Mouse (Mus musculus) left cerebral cortex, postnatal 14 days (tissue): Measurements from ENCODE around the gene Prok2. TPM values are rescaled to one million over a fixed set of nuclear protein-coding genes. Genes with fewer than 3 reads are reported as not detected.

Experiments
- DNase-seq, 2 experiments: peaks; one replicate each; pipeline ENCODE4 v3.0.0; 2021 to 2022; ENCODE audit warnings: low spot score in 2 of 2, mixed read lengths in 1 of 2
- intact Hi-C: fragments of 180-260 bp; cut with DNase I; formaldehyde crosslinking; loops from one replicate; pipeline ENCODE4 v1.15.1; 2025
- total RNA-seq, 2 experiments: library from RNA; stranded (reverse); gene quantifications; 2 replicates each; pipeline ENCODE4 v1.2.3; 2021

Prok2 gene
- total RNA-seq, 2 experiments from 2014 or later = 1.0 to 1.4 TPM

DNA sequence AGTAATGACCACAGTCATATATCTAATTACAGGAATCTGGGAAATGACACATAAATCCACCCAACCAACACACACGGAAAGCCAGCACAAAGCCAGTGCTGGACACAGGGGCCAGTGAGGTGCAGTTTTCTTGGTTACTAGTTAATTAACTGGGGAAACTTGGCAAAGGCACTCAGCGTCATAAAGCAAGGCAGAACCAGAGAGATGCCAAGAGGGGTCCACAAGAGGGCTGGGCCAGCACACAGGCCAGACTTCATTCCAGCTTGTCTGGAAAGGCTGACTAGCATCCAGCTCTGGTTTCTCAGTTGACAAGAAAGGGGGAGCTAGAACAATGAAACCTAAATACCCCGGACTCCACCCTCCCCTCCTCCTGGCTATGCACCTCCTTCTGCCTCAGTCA, 25.7 kb downstream of the Prok2 start:
- no peak for DNase-seq
- intact Hi-C loops = no loop called here

DNA sequence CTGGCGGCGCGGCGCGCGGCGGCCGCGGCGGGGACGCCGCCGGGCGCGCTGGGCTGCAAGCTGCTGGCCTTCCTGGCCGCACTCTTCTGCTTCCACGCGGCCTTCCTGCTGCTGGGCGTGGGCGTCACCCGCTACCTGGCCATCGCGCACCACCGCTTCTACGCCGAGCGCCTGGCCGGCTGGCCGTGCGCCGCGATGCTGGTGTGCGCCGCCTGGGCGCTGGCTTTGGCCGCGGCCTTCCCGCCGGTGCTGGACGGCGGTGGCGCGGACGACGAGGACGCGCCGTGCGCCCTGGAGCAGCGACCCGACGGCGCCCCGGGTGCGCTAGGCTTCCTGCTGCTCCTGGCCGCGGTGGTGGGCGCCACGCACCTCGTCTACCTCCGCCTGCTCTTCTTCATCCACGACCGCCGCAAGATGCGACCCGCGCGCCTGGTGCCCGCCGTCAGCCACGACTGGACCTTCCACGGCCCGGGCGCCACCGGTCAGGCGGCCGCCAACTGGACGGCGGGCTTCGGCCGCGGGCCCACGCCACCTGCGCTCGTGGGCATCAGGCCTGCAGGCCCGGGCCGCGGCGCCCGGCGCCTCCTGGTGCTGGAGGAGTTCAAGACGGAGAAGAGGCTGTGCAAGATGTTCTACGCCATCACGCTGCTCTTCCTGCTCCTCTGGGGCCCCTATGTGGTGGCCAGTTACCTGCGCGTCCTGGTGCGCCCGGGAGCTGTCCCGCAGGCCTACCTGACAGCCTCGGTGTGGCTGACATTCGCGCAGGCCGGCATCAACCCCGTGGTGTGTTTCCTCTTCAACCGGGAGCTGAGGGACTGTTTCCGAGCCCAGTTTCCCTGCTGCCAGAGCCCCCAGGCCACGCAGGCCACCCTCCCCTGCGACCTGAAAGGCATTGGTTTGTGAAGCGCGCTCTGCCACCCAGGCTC, 33.0 kb downstream of the Prok2 start:
- DNase-seq = peak; percentile 11 to 23
- intact Hi-C loops = no loop called here

DNA sequence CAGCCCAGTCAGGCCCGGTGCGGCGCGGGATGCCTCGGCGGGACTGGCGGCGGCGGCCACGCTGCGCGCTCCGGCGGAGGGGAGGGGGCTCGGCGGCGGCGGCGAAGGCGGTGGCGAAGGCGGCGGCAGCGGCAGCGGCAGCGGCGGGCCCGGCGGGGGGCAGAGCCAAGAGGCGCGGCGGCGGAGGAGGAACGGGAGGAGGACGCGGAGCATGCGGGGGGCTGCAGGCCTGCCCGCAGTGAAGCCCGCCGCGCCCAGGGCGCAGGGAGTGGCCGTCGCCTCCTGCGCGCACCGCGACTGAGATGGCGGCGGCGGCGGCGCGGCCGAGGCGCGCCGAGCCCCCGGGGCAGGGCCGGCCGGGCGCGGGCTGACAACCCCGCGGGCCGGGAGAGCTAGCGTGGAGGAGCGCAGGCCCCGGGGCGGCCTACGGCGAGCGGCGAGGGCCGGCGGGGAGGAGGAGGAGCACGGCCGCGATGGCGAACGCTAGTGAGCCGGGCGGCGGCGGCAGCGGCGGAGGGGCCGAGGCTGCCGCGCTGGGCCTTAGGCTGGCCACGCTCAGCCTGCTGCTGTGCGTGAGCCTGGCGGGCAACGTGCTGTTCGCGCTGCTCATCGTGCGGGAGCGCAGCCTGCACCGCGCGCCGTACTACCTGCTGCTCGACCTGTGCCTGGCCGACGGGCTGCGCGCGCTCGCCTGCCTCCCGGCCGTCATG, 33.8 kb downstream of the Prok2 start, which contains the start of gene Gpr27:
TSS of gene Gpr27 (plus strand) at position 474 of the 710 bp plus-strand sequence.
- DNase-seq = peak; percentile 49 to 53
- intact Hi-C loops = no loop called here

DNA sequence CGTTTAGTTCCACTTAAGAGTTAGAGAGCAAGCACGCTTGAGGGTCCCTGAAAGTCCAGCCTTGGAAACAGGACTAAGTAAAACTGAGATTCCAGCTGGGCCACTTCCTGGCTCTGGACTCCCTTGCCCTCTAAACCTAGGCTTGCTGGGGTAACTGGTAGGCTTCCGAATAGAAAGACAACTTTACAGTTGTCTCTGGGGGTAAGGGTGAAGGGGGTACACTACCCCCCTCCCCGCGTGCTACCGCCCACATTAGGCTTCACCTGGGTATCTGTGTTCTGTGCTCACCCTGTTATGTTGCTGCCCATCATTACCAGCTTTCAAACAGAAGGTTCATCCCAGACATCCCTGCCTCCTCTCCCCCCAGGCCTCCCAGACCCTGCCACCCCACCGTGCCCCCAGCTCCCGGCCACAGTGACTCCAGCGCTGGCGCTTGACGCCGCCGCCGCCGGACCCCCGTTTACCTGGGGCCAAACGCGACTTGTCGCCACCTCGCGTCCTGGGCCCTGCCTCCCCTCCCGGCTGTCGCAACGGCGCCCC, 34.5 kb downstream of the Prok2 start:
- DNase-seq = no peak
- intact Hi-C loops = no loop called here

DNA sequence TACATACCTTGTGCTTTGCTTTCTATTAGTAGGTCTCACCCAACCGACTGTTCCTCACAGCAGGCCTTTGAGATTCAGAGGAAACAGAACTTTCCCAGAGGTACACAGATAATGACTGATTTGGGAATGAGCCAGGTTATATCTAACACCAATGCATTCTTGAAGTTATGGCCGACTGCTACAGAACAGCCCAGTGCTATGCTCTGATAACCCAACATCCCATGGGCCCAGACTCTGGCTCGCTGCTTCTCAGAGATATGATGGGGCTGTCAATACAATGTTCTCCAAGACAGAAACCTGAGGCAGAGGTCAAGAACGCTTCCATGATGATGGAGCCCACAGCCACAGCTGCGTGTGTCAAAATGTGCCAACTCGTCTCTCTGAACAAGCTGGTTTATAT, 37.7 kb downstream of the Prok2 start:
- DNase-seq = no peak
- intact Hi-C loops = no loop called here

DNA sequence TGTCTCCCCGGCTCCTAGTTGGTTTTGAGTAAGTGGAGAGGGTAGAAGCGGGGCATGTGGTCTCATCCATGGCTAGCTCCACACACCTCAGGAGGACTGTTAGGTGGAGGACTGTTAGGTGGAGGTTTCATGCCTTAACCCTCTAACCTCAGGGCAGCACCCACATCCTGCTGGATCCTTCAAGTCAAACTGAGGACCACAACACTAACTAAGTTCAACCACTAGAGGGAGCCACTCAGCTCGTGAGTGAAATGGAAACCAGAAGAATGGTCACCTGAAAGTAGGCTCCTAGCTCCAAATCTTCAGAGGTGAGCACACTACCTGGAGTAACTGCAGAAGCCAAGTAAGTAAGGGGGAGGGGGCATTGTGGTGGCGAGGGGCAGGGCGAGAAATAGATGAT, 41.3 kb downstream of the Prok2 start:
- intact Hi-C loops = no loop called here
- DNase-seq = no peak

DNA sequence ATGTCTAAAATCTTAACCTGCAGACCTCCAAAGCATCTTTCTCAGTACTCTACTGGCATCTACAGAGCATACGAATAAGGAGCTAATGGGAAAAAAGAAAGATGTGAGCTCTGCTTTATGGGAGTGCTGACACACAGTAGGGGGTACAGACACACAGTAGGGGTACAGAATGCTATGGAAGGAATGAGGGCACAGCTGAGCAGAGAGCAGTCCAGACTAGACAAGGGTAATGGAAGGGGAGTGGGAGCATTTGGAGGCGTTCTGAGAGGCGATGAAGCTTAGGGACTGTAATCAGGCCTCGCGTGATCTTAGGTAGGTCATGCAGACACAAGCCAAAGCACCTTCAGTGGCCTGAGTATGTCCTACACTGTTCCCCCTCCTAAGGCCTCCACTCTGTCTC, 42.2 kb downstream of the Prok2 start:
- intact Hi-C loops = no loop called here
- DNase-seq = no peak

DNA sequence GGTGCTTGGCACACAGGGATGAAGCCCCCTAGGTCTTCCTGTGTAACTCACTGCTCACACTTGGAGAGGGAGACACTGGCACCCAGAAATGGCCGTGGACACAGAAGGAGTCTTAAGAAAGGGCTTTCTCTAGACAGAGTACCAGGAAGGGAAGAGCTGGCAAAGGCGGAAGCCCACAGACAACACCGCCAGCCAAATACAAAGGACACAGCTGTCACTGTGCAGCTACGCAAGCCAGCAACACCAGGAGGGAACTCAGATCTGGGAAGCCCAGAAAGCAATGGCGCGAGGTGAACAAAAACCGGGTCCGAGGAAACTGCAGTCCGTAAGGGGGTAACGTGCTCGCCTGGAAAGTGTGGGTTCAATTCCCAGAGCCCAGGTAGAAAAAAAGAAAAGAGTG, 48.1 kb downstream of the Prok2 start:
- DNase-seq = no peak
- intact Hi-C loops = no loop called here

DNA sequence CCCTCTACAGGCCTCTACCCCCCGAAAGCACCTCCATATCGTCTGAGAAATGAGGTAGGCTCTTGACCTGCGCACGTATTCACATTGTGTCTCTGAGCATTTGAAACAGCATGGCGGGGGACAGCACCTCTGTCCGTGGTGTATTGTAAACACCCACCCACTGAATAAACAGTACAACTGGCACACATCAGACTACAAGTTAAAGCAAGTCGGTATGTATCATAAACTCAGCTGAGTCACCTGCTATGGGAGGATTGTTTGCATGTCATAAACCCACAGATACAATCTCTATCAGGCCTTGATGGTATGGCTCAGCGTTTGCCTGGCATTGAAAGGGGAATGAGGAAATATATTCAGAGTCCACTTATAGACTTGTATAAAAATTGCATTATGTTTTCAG, 48.9 kb downstream of the Prok2 start:
- intact Hi-C loops = no loop called here
- no peak for DNase-seq

DNA sequence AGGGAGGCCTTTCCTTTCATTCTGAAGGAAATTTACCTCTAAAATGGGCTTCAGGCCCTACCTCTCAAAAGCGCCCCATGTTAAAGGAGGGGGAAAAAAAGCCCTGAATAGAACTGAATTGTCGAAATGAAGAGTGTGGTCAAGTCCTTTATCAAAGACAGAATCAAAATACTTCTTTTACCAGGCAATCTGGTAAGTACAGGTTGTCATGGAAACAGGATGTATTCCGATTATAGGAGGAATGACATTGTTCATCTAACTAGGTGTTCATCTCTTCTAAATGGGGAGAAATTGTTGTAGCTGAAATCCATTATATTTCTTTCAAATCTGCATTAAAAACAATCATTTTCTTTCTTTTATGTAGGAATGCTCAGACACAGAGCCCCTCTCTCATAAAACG, 51.7 kb downstream of the Prok2 start:
- DNase-seq = no peak
- intact Hi-C loops = no loop called here

DNA sequence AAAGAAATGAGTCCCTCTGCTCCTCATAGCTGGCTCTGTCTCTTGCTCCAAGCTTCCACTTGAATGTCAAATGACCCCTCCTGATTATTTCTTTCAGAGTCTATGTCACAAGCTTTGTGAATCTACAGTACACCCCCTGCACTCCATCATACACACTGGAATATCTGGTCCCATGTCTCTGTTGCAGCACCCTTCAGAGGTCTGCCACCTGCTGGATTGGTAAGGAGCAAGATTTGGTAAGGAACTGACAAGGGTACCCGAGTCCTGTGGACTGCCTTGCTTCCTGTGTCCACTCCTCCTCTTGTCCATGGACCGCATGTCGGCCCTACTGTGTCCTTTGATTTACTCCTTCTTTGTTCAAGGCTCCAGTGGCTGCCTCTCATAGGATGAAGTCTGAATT, 54.4 kb downstream of the Prok2 start:
- intact Hi-C loops = no loop called here

DNA sequence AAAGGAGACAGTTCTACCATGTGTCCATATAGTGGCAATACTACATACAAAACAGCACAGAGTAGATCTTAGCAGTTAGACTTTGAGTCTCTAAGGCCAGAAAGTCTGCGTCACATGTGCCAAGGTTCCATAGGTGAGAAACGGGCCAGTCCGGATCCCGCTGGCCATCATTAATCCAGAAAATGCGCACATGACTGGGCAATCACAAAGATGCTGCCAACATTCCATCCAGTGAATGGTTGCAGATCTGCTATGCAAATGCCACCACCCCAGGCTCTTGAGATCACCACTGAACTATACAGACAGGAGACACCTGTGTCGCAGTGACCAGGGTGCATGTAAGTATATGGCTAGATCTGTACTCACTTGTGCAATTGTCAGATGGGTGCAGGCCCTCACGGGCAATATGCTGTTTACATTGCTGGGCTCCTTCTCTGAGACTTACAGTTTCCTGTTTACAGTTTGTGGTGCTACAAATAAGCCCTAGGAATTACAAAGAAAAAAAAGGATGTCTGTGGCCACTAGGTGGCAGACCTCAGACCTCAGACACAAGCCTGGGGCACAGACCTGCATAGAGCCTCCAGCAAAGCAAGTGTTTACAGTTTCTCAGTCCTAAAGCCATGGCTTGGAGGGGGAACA, 55.6 kb downstream of the Prok2 start:
- peak; percentile 75 to 83 for DNase-seq
- intact Hi-C loops = no loop called here

More for the DNA sequence above, 54.4 kb downstream of the Prok2 start:
- no peak for DNase-seq

DNA sequence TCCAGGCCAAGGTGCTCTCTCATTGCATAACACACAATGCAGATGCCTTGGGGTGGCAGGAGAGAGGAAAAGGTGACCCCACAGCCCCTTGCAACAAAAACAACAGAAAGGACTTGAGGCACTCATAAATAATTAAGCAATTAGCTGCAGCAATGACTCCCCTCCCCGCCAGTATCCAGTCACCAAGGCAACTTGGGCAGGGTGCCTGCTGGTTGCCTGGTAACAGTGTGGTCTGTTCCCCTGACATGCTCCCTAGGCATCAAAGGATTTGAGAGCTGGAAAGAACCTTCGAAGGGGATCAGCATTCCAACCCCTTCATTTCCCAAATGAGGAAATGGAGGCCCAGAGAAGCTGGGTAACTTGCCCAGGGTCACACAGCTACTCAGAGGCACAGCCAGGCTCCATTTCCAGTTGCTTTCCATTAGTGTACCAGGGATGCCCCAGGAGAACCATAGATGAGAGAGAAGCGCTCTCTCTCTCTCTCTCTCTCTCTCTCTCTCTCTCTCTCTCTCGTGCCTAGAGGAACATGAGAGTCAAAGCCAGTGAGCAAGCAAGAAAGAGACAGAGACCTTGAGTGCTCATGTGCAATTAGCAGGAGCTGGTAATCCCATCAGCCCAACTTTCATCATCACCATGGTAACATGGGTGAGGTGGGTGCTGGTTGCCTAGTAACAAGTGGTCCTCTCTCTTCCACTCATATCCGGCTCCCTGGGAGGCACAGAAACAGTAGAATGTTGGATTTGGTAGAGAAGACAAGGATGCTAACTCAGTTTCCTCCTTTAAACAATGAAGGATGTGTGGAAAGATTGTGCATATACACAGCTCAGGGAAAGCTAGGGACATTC, 56.5 kb downstream of the Prok2 start:
- intact Hi-C loops = no loop called here

DNA sequence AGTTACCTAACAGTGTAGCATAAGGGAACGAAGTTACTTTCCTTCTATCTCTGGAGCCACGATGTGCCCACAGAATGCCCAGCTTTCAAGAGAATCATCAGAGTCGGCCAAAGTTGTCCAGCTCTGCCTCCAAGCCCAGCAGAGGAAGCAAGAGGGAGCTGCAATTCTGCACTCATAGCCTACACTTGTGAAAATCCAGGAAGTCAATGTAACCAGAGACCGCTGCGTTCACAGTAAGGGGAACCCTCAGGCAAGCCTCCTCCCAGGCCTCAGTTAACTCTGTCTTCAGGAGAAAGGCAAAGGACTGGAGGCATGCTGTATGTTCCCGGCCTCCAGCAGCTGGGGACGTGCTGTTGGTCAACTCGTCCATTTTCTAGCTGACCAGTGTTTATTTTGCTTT, 58.9 kb downstream of the Prok2 start:
- no peak for DNase-seq
- intact Hi-C loops = no loop called here

More for the DNA sequence above, 56.5 kb downstream of the Prok2 start:
- DNase-seq = peak; percentile 80 to 89

DNA sequence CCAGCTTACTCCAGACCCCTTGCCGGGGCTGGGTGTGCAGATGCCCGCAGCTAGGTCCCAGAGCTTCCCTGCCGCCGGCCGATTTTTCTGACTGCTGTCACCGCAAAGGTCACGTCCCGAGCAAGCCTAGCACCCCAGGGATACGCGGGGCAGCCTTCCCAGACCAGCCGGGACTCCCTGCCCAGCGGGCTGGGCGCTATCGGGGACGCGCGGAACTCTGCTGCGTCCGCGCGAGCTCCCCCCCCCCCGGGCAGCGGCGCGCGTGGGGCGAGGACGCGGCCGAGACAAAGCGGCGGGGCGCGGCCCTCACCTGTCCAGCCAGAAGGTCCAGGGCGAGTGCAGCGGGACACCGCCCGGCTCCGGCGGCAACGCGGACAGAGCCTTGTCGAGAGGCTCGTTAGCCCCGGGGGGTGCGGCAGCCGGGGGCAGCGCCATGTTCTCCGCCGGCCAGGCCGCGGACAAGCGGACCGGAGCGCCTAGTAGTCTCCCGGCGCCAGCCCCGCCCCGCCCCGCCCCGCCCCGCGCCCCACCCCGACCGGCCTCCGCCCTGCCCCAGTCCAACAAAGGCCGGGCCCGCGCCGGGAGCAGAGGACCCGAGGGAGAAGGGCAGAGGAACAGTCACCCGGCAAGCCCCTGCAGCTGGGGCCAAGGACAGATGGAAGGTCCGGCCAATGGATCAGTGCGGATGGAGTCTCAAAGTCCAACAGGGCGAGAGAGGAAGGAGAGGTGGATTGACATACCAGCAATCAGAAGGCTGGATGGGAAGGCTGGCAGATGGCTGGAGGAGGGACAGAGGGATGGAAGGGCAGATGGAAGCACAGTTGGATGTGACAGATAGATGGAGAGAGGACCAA, 59.6 kb downstream of the Prok2 start, which contains the start of the genes Eif4e3 and Gm20696:
TSS of gene Eif4e3 (minus strand) at position 454 of the 854 bp plus-strand sequence.
TSS of gene Gm20696 (minus strand) at position 480 of the 854 bp plus-strand sequence.
- no peak for DNase-seq
- intact Hi-C loops = no loop called here

DNA sequence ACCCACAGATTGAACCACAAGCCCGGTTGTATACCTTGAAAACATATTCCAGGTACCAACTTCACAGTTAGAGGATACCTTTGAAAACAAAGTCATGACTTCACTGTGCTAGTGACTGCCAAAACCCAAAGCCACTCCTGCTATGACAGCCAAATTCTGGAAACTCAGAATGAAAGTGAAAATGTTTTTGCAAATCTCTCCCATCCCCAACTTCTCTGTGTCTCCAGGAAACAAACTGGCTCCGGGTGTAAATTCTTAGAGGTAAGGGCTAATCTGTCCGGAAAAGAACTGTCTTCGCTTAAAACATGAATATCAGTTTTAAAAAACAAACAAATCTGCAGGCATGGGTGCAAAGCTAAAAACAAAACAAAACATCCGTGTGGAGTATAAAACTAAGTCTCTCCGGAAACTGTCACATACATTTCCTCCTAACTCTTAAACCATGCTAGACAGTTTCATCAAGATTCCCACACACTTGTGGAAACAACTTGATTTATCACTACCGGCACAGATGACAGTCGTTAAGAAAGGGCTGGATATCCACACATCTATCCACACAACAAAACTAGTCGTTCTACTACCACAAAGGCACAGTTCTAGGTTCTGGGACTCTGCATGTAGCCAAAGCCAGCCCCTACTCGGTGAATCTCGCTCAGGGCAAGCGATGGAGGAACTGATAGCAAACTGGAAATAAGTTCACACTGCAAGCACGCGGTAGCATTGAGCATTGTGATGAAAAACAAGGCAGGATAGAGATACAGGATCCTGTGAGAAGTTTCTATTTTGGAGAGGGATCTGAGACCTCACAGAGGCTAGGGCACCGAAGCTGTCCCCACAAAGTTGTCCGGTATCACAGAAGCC, 60.5 kb downstream of the Prok2 start:
- DNase-seq = no peak
- intact Hi-C loops = no loop called here

DNA sequence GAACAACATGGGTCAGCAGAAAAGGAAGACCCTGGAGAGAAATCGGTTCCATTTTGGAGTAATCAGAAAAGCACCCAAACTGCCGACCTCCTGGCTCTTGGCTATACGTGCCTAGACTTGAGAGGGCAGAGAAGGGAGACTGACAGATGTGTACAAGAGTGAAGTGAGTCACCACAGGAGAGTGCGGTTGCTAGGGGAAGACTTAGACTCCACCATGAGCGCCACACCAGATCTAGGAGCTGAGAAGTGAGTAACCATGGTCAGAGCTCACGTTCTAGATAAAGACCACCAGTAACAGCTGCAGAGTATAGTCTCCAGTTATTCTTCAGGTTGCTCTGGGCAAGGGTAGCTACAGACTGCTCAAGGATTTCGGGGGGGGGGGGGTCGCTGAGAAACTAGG, 63.0 kb downstream of the Prok2 start:
- no peak for DNase-seq
- intact Hi-C loops = no loop called here
